9 mouse cellular contexts compared by ENCODE assay signal in the genomic region with DNA sequence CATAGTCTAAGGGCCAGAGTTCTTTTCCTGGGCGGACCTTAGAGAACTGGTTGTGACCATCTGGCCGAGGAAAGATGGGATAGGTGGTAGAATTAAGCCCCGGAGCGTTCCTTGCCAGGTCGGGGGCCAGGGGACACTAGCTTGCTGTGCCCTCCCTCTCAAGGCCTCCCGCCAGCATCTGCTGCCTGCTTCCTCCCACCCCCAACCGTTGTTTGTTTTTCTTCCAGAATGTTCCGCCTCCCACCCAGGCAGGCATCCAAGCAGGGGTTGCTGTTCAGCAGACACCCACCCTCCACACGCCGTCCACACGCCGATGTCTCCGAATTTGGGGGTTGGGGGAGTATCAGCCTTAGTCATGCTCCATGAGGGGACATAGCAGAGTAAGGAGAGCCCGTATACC. TPM values are rescaled to one million over a fixed set of nuclear protein-coding genes. Genes with fewer than 3 reads are reported as not detected.
A peak's percentile ranks its signal among the peaks of the same experiment; 100 is the strongest.
DNase-seq lines count a peak whose midpoint lies in the region; ATAC-seq and TF ChIP-seq lines count a peak whose summit lies in the region.
"Had no signal": no experiment of that assay in that cellular context is flagged by ENCODE, and none has a peak within 500 bp of the region (broad histone marks: within the 10 kb centered on the region; RNA-seq: fewer than 3 reads in every experiment).

No protein-coding gene starts in this region.

- no peak for TF ChIP-seq CTCF in intestine, postnatal 0 days (IDR thresholded peaks at IDR 0.05; ENCODE audit: low read depth)
- TF ChIP-seq CTCF in lung, adult 2 months (IDR thresholded peaks at IDR 0.05; ENCODE audit: insufficient read depth, low read length): no peak

- no peak overlapping the region for H3K4me2 ChIP-seq in intestine, embryonic 14.5 days (ENCODE audit: low read length)
- no peak overlapping the region for H3K4me2 ChIP-seq in intestine, postnatal 0 days (replicated peaks; ENCODE audit: low read depth)
- peak overlapping the region; percentile 16; the same call in 1 of the 2 replicates for H3K4me2 ChIP-seq in lung, embryonic 15.5 days

- no peak overlapping the region for H3K9ac ChIP-seq in intestine, embryonic 14.5 days (ENCODE audit: low read length)
- no peak overlapping the region for H3K9ac ChIP-seq in intestine, postnatal 0 days (ENCODE audit: low read depth, low read length)
- H3K9ac ChIP-seq in lung, embryonic 15.5 days: no peak overlapping the region

- no peak for TF ChIP-seq POLR2A in lung, adult 2 months (IDR thresholded peaks at IDR 0.05; ENCODE audit: borderline replicate concordance, extremely low read depth, low read depth, low read length)

- peak overlapping the region; percentile 88 for H3K27ac ChIP-seq in intestine, embryonic 14.5 days (ENCODE audit: low read depth)
- no peak overlapping the region for H3K27ac ChIP-seq in intestine, postnatal 0 days (ENCODE audit: low read depth, low read length)
- peak overlapping the region; percentile 97 for H3K27ac ChIP-seq in lung, embryonic 15.5 days
- peak overlapping the region; percentile 95 for H3K27ac ChIP-seq in limb, embryonic 10.5 days

- H3K4me1 ChIP-seq in intestine, embryonic 14.5 days (replicated peaks; ENCODE audit: control insufficient read depth, insufficient read depth, low read length): peaks cover 57% of the 10 kb centered on the region
- peaks cover 13% of the 10 kb centered on the region; the same call in 1 of the 2 replicates for H3K4me1 ChIP-seq in intestine, postnatal 0 days (replicated peaks; ENCODE audit: control insufficient read depth, insufficient read depth, low read length)
- peaks cover 78% of the 10 kb centered on the region for H3K4me1 ChIP-seq in lung, embryonic 15.5 days
- peaks cover 17% of the 10 kb centered on the region for H3K4me1 ChIP-seq in lung, adult 2 months (ENCODE audit: control insufficient read depth, insufficient read depth, low read length)
- peaks cover 94% of the 10 kb centered on the region for H3K4me1 ChIP-seq in limb, embryonic 10.5 days

- H3K4me3 ChIP-seq in intestine, embryonic 14.5 days (ENCODE audit: low read depth, low read length): no peak overlapping the region
- no peak overlapping the region for H3K4me3 ChIP-seq in intestine, postnatal 0 days (ENCODE audit: low read depth, low read length)
- no peak overlapping the region for H3K4me3 ChIP-seq in lung, embryonic 15.5 days
- no peak overlapping the region for H3K4me3 ChIP-seq in lung, adult 2 months (replicated peaks; ENCODE audit: extremely low read depth, low read depth, low read length)
- no peak overlapping the region for H3K4me3 ChIP-seq in limb, embryonic 10.5 days

- no peaks in the 10 kb centered on the region for H3K27me3 ChIP-seq in intestine, embryonic 14.5 days (replicated peaks; ENCODE audit: control insufficient read depth, insufficient read depth, low read length)
- H3K27me3 ChIP-seq in intestine, postnatal 0 days (replicated peaks; ENCODE audit: control insufficient read depth, insufficient read depth, low read length): no peaks in the 10 kb centered on the region
- no peaks in the 10 kb centered on the region for H3K27me3 ChIP-seq in lung, embryonic 15.5 days
- no peaks in the 10 kb centered on the region for H3K27me3 ChIP-seq in limb, embryonic 10.5 days (ENCODE audit: low read depth, poor library complexity, severe bottlenecking)

- 58% methylated on average over 14 of the region's 14 CpGs for WGBS in intestine, embryonic 14.5 days
- WGBS in intestine, postnatal 0 days: 63% methylated on average over 14 of the region's 14 CpGs
- WGBS in lung, embryonic 15.5 days: 35% methylated on average over 14 of the region's 14 CpGs
- WGBS in lung, adult 2 months: 50% methylated on average over 14 of the region's 14 CpGs
- WGBS in limb, embryonic 10.5 days: 76% methylated on average over 14 of the region's 14 CpGs

- no peak for ATAC-seq in intestine, embryonic 14.5 days (replicated peaks; ENCODE audit: low FRiP score, low TSS enrichment, low read depth)
- no peak for ATAC-seq in intestine, postnatal 0 days
- ATAC-seq in lung, embryonic 15.5 days (ENCODE audit: borderline replicate concordance, extremely low read depth, low FRiP score, low TSS enrichment): no peak

- no peaks in the 10 kb centered on the region for H3K36me3 ChIP-seq in intestine, embryonic 14.5 days (ENCODE audit: control insufficient read depth, insufficient read depth, low read length)
- H3K36me3 ChIP-seq in intestine, postnatal 0 days (ENCODE audit: control insufficient read depth, insufficient read depth): no peaks in the 10 kb centered on the region
- H3K36me3 ChIP-seq in lung, embryonic 15.5 days: no peaks in the 10 kb centered on the region
- H3K36me3 ChIP-seq in limb, embryonic 10.5 days: no peaks in the 10 kb centered on the region

- no peaks in the 10 kb centered on the region for H3K9me3 ChIP-seq in intestine, embryonic 14.5 days (ENCODE audit: control insufficient read depth, low read length)
- H3K9me3 ChIP-seq in intestine, postnatal 0 days (ENCODE audit: control insufficient read depth): no peaks in the 10 kb centered on the region
- H3K9me3 ChIP-seq in lung, embryonic 15.5 days: no peaks in the 10 kb centered on the region
- no peaks in the 10 kb centered on the region for H3K9me3 ChIP-seq in limb, embryonic 10.5 days (replicated peaks)

- no peak for DNase-seq in intestine, embryonic 14.5 days (ENCODE audit: low spot score)
- DNase-seq in lung, adult 2 months: no peak
- DNase-seq in limb, embryonic 10.5 days (ENCODE audit: low spot score): no peak
- DNase-seq in lung, postnatal 4 days: peak; percentile 53 to 76
- no peak for DNase-seq in cerebellum, adult 9-11 months
- DNase-seq in cerebellum, postnatal 4 days (ENCODE audit: low spot score in 2 of 2): no peak
- DNase-seq: adrenal gland, postnatal 10 days had no signal

RNA-seq across cellular contexts. Expression of gene Gse1, which starts 49.8 kb away (rescaled TPM):
- 13.3 and 16.7 TPM in 2 replicates for polyA plus RNA-seq in intestine, embryonic 14.5 days (2014; fragmentation: Nextera tagmentation; extraction: Ambion mirVana)
- polyA plus RNA-seq in intestine, postnatal 0 days (2015; fragmentation: Nextera tagmentation; extraction: Ambion mirVana): 6.4 and 7.8 TPM in 2 replicates
- polyA plus RNA-seq in lung, embryonic 15.5 days (2015; fragmentation: Nextera tagmentation; extraction: Ambion mirVana): 9.6 and 12.6 TPM in 2 replicates
- polyA plus RNA-seq in lung, adult 2 months (2012; rRNA removed): 35.6 and 39.6 TPM in 2 replicates
- 6.7 and 8.1 TPM in 2 replicates for polyA plus RNA-seq in limb, embryonic 10.5 days (2016; fragmentation: Nextera tagmentation; extraction: Ambion mirVana)

Comparison
In these comparisons a context has a peak if more than half of its experiments do, and no peak if none do; other contexts are left out.
1. DNase-seq: peak in lung, postnatal 4 days (2 of 2); none in intestine, embryonic 14.5 days (single experiment), lung, adult 2 months (single experiment), limb, embryonic 10.5 days (single experiment), cerebellum, adult 9-11 months (single experiment) and cerebellum, postnatal 4 days (0 of 2).